Mouse (Mus musculus) midbrain, embryonic 14.5 days (tissue): ENCODE data around the gene Gpr4. TPM values are rescaled to one million over a fixed set of nuclear protein-coding genes. Genes with fewer than 3 reads are reported as not detected.

ENCODE experiments used
- ATAC-seq: fragments of 200-750 bp; cut with Nextera tagmentation; 2 replicates; pipeline ENCODE4 v1.8.0; 2017; ENCODE audit warnings: moderate number of reproducible peaks, moderate library complexity; ENCODE audit not compliant: low FRiP score, low TSS enrichment
- DNase-seq: peaks from one replicate; pipeline ENCODE4 v3.0.0-alpha.2; 2015
- H3K27ac ChIP-seq: fragments of 300-500 bp; sonication (generic); replicated peaks from 2 replicates; pipeline ENCODE4 v1.5.1; 2014; ENCODE audit warnings: mild to moderate bottlenecking, low read depth, low read length, moderate library complexity
- H3K27me3 ChIP-seq: fragments of 300-500 bp; sonication (generic); 2 replicates; pipeline ENCODE4 v1.6.1; 2014; ENCODE audit warnings: low read length, control low read depth, mixed read lengths; ENCODE audit not compliant: control insufficient read depth, insufficient read depth
- H3K36me3 ChIP-seq: fragments of 300-500 bp; sonication (generic); 2 replicates; pipeline ENCODE4 v1.6.1; 2014; ENCODE audit warnings: low read length, control low read depth; ENCODE audit not compliant: control insufficient read depth, insufficient read depth
- H3K4me1 ChIP-seq: fragments of 300-500 bp; sonication (generic); 2 replicates; pipeline ENCODE4 v1.6.1; 2014; ENCODE audit warnings: mild to moderate bottlenecking, antibody characterized with exemption, low read length, control low read depth; ENCODE audit not compliant: control insufficient read depth, insufficient read depth
- H3K4me2 ChIP-seq: fragments of 300-500 bp; sonication (generic); 2 replicates; pipeline ENCODE4 v1.6.1; 2014; ENCODE audit warnings: mild to moderate bottlenecking, low read length, moderate library complexity
- H3K4me3 ChIP-seq: fragments of 300-500 bp; sonication (generic); replicated peaks from 2 replicates; pipeline ENCODE4 v1.5.1; 2014; ENCODE audit warnings: low read depth, low read length
- H3K9ac ChIP-seq: fragments of 300-500 bp; sonication (generic); replicated peaks from 2 replicates; pipeline ENCODE4 v1.6.1; 2014; ENCODE audit warnings: mild to moderate bottlenecking, low read length, moderate library complexity
- H3K9me3 ChIP-seq: fragments of 300-500 bp; sonication (generic); 2 replicates; pipeline ENCODE4 v1.6.1; 2016; ENCODE audit warnings: low read length, control low read depth, mixed read lengths; ENCODE audit not compliant: control insufficient read depth
- WGBS: fragments of 180-500 bp; shearing (Covaris S2); extraction: QIAGEN DNeasy Blood & Tissue Kit; methylation state at CpG from one replicate; pipeline ENCODE4 v1.1.7; 2014; 5-methylcytosine and 5-hydroxymethylcytosine counted together
- polyA plus RNA-seq: library from polyadenylated mRNA; unstranded; fragments of >200 nt; fragmentation: Nextera tagmentation; extraction: Ambion mirVana; gene quantifications from 2 replicates; pipeline ENCODE4 v1.2.1, GENCODE M21; 2014

The Gpr4 gene
- polyA plus RNA-seq, 1 experiment from 2014 or later: 2.5 TPM

DNA sequence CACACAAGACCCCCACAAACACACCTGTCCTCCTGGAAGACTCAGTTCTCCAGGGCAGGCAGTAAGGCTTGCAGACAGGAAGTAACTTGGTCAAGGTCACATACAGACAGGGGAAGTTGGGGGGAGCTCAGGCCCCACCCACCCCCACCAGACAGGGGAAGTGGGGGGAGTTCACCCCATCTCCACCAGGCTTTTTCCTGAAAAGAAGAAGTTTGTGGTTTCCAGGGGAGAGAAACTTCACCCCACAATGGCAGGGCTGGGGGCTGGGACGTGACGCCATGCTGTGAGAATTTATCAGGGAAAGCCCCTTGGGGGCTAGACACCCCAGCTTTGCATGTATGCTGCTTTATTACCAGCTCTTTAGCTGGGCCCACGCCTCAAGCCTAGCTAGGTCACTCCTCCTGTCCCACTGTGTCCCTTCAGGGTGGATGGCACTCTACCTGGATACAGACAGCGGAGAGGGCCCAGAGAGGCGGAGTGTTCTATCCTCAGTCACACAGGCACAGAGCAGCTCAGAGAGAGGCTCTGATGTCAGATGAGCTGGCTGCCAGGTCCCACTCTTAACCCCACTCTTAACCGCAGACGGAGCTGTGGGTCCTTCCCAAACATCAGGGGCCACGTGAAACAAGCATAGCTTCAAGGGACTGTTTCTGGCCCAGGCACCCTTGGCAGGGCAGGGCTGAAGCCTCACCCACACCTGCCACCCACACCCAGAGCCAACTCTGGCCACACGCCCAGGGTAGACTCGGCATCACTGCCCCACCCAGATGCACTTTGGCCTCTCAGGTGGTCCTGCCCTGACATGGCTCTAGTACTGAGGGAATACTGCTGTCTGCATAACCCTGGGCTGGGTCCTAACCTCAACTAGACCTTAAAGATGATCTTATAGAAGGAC is 53.8 kb downstream of the Gpr4 start:
- Histone ChIP-seq H3K4me1 (peaks cover 16% of the 10 kb centered on the region), H3K27me3 (no peaks in the 10 kb centered on the region), H3K9me3 (no peaks in the 10 kb centered on the region), H3K36me3 (peaks cover 41% of the 10 kb centered on the region), H3K27ac (no peak overlapping the region), H3K9ac (no peak overlapping the region), H3K4me3 (no peak overlapping the region), H3K4me2 (no peak overlapping the region)
- ATAC-seq: no peak
- WGBS: 87% methylated on average over 10 of the region's 10 CpGs
- no peak for DNase-seq

- 79% methylated on average over 10 of the region's 10 CpGs for WGBS
- Histone ChIP-seq H3K9ac (no peak overlapping the region; the same call in 1 of the 2 replicates), H3K4me3 (no peak overlapping the region)
Measured at GRCm38 (mm10) chr7:19267051-19267450, 54.7 kb downstream of the Gpr4 start.

GRCm38 (mm10) chr7:19268993-19269681 is 56.8 kb downstream of the Gpr4 start:
- Histone ChIP-seq H3K4me2 (peak overlapping the region; percentile 90), H3K27me3 (no peaks in the 10 kb centered on the region), H3K27ac (no peak overlapping the region), H3K9me3 (no peaks in the 10 kb centered on the region), H3K4me3 (peak overlapping the region; percentile 94), H3K9ac (peak overlapping the region; percentile 82; the same call in 1 of the 2 replicates), H3K4me1 (peaks cover 16% of the 10 kb centered on the region), H3K36me3 (peaks cover 15% of the 10 kb centered on the region)
- 63% methylated on average over 10 of the region's 10 CpGs for WGBS
- no peak for DNase-seq
- ATAC-seq: no peak

More at GRCm38 (mm10) chr7:19267051-19267450, 54.7 kb downstream of the Gpr4 start:
- ATAC-seq (no peak), DNase-seq (no peak)
- peaks cover 16% of the 10 kb centered on the region for H3K4me1 ChIP-seq
- H3K9me3 ChIP-seq: no peaks in the 10 kb centered on the region
- no peaks in the 10 kb centered on the region for H3K27me3 ChIP-seq
- no peak overlapping the region for H3K27ac ChIP-seq
- no peak overlapping the region for H3K4me2 ChIP-seq
- H3K36me3 ChIP-seq: peaks cover 33% of the 10 kb centered on the region

DNA sequence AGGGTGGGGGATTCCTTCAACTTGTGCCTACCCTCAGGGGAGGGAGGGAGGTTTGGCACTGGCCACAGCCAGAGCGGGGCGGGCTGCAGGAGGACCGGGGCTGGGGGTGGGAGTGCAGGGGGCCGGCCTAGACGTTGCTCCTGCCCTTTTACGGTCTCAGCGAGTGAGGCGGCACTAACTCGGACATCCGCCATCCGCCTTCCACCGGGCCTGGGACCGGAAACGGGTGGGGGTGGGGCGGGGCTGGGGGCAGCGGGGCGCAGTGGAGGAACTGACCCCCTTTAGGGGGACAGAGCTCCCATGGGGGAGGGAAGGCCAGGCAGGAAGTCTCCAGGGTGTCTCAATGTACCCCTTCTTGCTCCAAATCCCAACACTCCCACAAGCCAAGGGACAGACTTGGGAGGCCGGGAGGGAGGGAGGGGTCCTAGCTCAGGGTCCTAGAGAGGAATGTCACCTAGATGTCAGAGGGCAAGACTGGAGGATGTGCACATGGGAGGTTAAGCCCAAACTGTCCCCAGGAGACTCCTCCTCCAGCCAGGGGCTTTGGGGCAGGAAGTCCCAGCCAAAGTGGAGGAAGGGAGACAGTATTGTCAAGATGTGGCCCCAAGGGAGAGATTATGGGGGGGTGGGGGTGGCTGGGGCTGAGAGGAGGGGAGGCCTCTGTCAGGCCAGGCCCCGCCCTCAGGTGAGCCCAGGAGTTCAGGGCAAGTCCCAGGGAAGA is 57.5 kb downstream of the Gpr4 start:
- Histone ChIP-seq H3K9me3 (no peaks in the 10 kb centered on the region), H3K27ac (no peak overlapping the region), H3K4me1 (peaks cover 16% of the 10 kb centered on the region), H3K9ac (peak overlapping the region; percentile 82), H3K4me2 (peak overlapping the region; percentile 90), H3K27me3 (no peaks in the 10 kb centered on the region), H3K36me3 (peaks cover 7% of the 10 kb centered on the region), H3K4me3 (peak overlapping the region; percentile 94)
- WGBS: 2% methylated on average over 19 of the region's 19 CpGs
- DNase-seq (peak; percentile 36), ATAC-seq (no peak)

DNA sequence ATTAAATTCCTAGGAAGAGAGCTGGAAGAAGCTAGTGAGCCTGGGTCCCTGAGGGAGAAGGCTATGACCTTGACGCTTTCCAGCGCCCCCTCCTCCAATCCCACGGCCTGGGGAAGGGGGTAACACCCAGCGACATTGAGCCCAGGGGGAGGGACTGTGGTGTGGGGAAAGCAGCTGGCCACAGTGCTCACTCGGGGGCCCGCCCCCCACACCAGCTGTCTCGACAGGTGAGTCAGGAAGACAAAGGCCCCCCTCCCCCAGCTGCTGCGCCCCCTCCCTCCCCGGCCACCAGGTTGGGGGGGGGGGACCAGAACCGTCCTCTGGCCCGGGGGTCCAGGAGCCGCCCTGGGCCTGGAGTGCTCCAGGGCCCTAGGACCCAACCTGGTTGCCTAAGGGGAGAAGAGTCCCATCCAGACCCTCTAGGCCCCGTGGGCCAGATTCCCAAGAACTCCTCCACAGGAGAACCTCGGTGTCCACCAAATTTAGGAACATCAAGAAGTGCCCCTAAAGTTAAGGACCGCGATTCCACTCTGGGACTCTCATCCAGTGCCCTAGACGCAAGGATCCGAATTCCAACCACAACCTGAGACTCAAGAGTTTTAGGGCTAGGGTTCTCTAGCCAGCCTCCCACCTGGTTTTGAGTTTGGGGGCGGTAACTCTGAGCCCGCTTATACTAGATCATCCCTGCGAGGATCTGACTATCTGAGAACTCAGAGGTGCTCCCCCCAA is 58.3 kb downstream of the Gpr4 start:
- H3K36me3 ChIP-seq: peaks cover 3% of the 10 kb centered on the region; the same call in 1 of the 2 replicates
- H3K4me2 ChIP-seq: peak overlapping the region; percentile 90
- H3K4me3 ChIP-seq: peak overlapping the region; percentile 94
- 0 out of 2 replicates have a peak overlapping the region, but pooled peaks have one; percentile 4 for H3K27ac ChIP-seq
- no peak for DNase-seq
- peak overlapping the region; percentile 82 for H3K9ac ChIP-seq
- no peaks in the 10 kb centered on the region for H3K27me3 ChIP-seq
- WGBS: under 1% methylated on average over 21 of the region's 21 CpGs
- ATAC-seq: no peak
- no peaks in the 10 kb centered on the region for H3K9me3 ChIP-seq
- peaks cover 16% of the 10 kb centered on the region for H3K4me1 ChIP-seq

DNA sequence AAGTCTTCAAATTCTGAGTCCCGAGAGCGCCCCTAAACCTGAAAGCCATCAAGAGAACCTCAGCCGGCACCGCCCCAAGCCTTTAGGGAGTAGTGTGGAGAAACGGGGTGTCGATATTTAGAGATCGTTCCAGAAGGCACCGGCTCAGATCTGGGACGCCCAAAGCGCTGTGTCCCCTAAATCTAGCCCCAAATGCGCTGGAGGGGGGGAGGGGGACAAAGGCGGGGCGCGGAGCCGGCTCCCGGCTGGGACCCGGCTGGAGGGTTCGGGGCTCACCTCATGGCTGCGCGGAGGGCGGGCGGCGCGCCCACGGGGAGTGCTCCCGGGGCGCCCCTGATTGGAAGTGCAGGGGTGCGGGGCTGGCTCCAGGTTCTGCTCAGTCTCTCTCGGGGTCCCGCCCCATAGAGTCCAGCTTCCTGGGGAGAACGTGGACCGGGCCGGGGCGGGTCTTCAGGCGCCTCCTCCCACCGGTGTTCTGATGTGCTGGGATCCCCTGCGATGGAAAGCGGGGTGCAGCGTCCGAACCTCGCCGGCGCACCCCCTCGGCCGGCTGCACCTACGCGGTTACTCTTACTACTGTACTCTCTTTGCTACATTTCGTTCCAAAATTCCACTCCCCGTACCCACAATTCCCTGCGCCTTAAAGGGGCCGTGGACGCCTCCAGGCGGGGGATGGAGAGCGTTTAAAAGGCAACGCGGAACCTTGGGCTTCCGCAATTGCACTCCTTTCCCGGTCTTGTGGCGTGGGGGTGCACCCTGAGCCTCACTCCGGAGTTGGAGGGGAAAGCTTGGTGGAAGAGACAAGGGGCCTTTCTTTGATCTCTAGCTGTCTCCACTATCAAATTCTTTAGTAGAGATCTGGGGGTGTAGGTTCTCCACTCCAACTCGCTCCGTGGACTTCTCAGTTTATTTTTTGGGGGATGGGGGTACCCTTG is 59.2 kb downstream of the Gpr4 start, which contains the start of gene Vasp:
Gene Vasp, minus strand, starts transcription at position 580 of the 935 bp plus-strand sequence.
- H3K4me3 ChIP-seq: peak within 1 kb of the TSS; percentile 94
- DNase-seq (peak; percentile 94), ATAC-seq (peak; percentile 72)
- under 1% methylated on average over 62 of the region's 62 CpGs for WGBS
- peak within 1 kb of the TSS; percentile 90 for H3K4me2 ChIP-seq
- H3K36me3 ChIP-seq: peaks cover 2% of the 10 kb centered on the region; the same call in 1 of the 2 replicates
- H3K27me3 ChIP-seq: no peaks in the 10 kb centered on the region
- no peaks in the 10 kb centered on the region for H3K9me3 ChIP-seq
- H3K4me1 ChIP-seq: peaks cover 16% of the 10 kb centered on the region
- H3K9ac ChIP-seq: peak within 1 kb of the TSS; percentile 82
- peak within 1 kb of the TSS; percentile 75 for H3K27ac ChIP-seq

- peak overlapping the region; percentile 94 for H3K4me3 ChIP-seq
- H3K9me3 ChIP-seq: no peaks in the 10 kb centered on the region
- 1% methylated on average over 36 of the region's 36 CpGs for WGBS
- H3K27ac ChIP-seq: peak overlapping the region; percentile 75
- peak; percentile 73 for ATAC-seq
- H3K27me3 ChIP-seq: no peaks in the 10 kb centered on the region
- DNase-seq: peak; percentile 82
- peak overlapping the region; percentile 90 for H3K4me2 ChIP-seq
- peaks cover 16% of the 10 kb centered on the region for H3K4me1 ChIP-seq
- H3K9ac ChIP-seq: peak overlapping the region; percentile 82
- H3K36me3 ChIP-seq: peaks cover 2% of the 10 kb centered on the region; the same call in 1 of the 2 replicates
Measured at GRCm38 (mm10) chr7:19272173-19272764, 59.9 kb downstream of the Gpr4 start.
